Mouse (Mus musculus) hindbrain, embryonic 15.5 days (tissue): ENCODE data around the gene Gm8297. TPM values are rescaled to one million over a fixed set of nuclear protein-coding genes. Genes with fewer than 3 reads are reported as not detected.
"Not testable (repeated sequence)": the region's sequence is repeated elsewhere in the genome, so short reads cannot be mapped to it uniquely, and the experiment has no call there.

Experiments used
- ATAC-seq: fragments of 200-750 bp; cut with Nextera tagmentation; 2 replicates; pipeline ENCODE4 v1.8.0; 2017; ENCODE audit warnings: low read depth, moderate number of reproducible peaks, moderate TSS enrichment; ENCODE audit not compliant: low FRiP score
- H3K27ac ChIP-seq: fragments of 300-500 bp; sonication (generic); replicated peaks from 2 replicates; pipeline ENCODE4 v1.5.1; 2015; ENCODE audit warnings: mild to moderate bottlenecking, inconsistent platforms
- H3K27me3 ChIP-seq: fragments of 300-500 bp; sonication (generic); 2 replicates; pipeline ENCODE4 v1.6.1; 2015; ENCODE audit warnings: control low read depth, inconsistent platforms
- H3K36me3 ChIP-seq: fragments of 300-500 bp; sonication (generic); 2 replicates; pipeline ENCODE4 v1.6.1; 2015; ENCODE audit warnings: control low read depth, inconsistent platforms
- H3K4me1 ChIP-seq: fragments of 300-500 bp; sonication (generic); replicated peaks from 2 replicates; pipeline ENCODE4 v1.6.1; 2015; ENCODE audit warnings: control low read depth, inconsistent platforms
- H3K4me2 ChIP-seq: fragments of 300-500 bp; sonication (generic); 2 replicates; pipeline ENCODE4 v1.6.1; 2015; ENCODE audit warnings: moderate library complexity, mild to moderate bottlenecking, inconsistent platforms
- H3K4me3 ChIP-seq: fragments of 300-500 bp; sonication (generic); 2 replicates; pipeline ENCODE4 v1.5.1; 2015; ENCODE audit warnings: mild to moderate bottlenecking, inconsistent platforms
- H3K9ac ChIP-seq: fragments of 300-500 bp; sonication (generic); 2 replicates; pipeline ENCODE4 v1.6.1; 2015; ENCODE audit warnings: inconsistent platforms
- H3K9me3 ChIP-seq: fragments of 300-500 bp; sonication (generic); 2 replicates; pipeline ENCODE4 v1.6.1; 2016; ENCODE audit warnings: control low read depth, inconsistent platforms
- WGBS: fragments of 180-500 bp; shearing (Covaris S2); methylation state at CpG from one replicate; pipeline ENCODE4 v1.1.7; 2015; 5-methylcytosine and 5-hydroxymethylcytosine counted together
- polyA plus RNA-seq: library from polyadenylated mRNA; unstranded; fragments of >200 nt; fragmentation: Nextera tagmentation; extraction: Ambion mirVana; gene quantifications from 2 replicates; pipeline ENCODE4 v1.2.1, GENCODE M21; 2015

The Gm8297 gene
- polyA plus RNA-seq = 0.09 TPM in 1 of 2 replicates, not detected in the other

- H3K27ac ChIP-seq, H3K4me3 ChIP-seq, H3K27me3 ChIP-seq, H3K9me3 ChIP-seq, H3K4me2 ChIP-seq, H3K4me1 ChIP-seq, H3K9ac ChIP-seq, ATAC-seq, H3K36me3 ChIP-seq: not testable (repeated sequence)
These were observed at the start of gene Gm8297 for GRCm38 (mm10) chr14:4983635-4984034. Gene Gm8297, plus strand, starts transcription at chr14:4983935.

- H3K4me2 ChIP-seq, H3K36me3 ChIP-seq, H3K27ac ChIP-seq, ATAC-seq, H3K9me3 ChIP-seq, H3K27me3 ChIP-seq, H3K9ac ChIP-seq, H3K4me3 ChIP-seq, H3K4me1 ChIP-seq: not testable (repeated sequence)
- 75% methylated on average over 1 of the region's 2 CpGs for WGBS
These were observed 31.9 kb downstream of the Gm8297 start, which contains the start of gene Gm3298 for GRCm38 (mm10) chr14:5015591-5015990. Gene Gm3298, plus strand, starts transcription at chr14:5015891.

Other genes with a start within 250 kb of the Gm8297 start
- not detected in 2 replicates for gene Gm9602, start 207.6 kb upstream of the Gm8297 start, polyA plus RNA-seq
- not detected in 2 replicates for gene Gm3269, start 145.8 kb upstream of the Gm8297 start, polyA plus RNA-seq
- gene Gm3264, start 128.4 kb upstream of the Gm8297 start, polyA plus RNA-seq = 3.0 and 3.4 TPM in 2 replicates
- gene Gm3278, start 91.5 kb upstream of the Gm8297 start, polyA plus RNA-seq = not detected in 2 replicates
- gene Gm3298, start 32.0 kb downstream of the Gm8297 start, polyA plus RNA-seq = not detected in 2 replicates
- not detected in 2 replicates for gene 4930555G01Rik, start 66.7 kb downstream of the Gm8297 start, polyA plus RNA-seq
- 10.9 and 13.3 TPM in 2 replicates for gene Gm8281, start 87.1 kb downstream of the Gm8297 start, polyA plus RNA-seq
- gene Gm8279, start 147.6 kb downstream of the Gm8297 start, polyA plus RNA-seq = not detected in 2 replicates
- gene Gm3317, start 180.6 kb downstream of the Gm8297 start, polyA plus RNA-seq = not detected in 2 replicates
- gene Gm8271, start 201.9 kb downstream of the Gm8297 start, polyA plus RNA-seq = not detected in 2 replicates